Mouse (Mus musculus) intestine, embryonic 16.5 days (tissue): ENCODE results near the gene Gm21190. TPM values are rescaled to one million over a fixed set of nuclear protein-coding genes. Genes with fewer than 3 reads are reported as not detected.
"Not testable (repeated sequence)": the region's sequence is repeated elsewhere in the genome, so short reads cannot be mapped to it uniquely, and the experiment has no call there.

Experiments
- ATAC-seq: fragments of 200-750 bp; cut with Nextera tagmentation; 2 replicates; pipeline ENCODE4 v1.8.0; 2017; ENCODE audit warnings: moderate TSS enrichment, moderate library complexity
- H3K27ac ChIP-seq: fragments of 300-500 bp; sonication (generic); 2 replicates; pipeline ENCODE4 v1.5.1; 2014; ENCODE audit warnings: mild to moderate bottlenecking, low read length
- H3K27me3 ChIP-seq: fragments of 300-500 bp; sonication (generic); replicated peaks from 2 replicates; pipeline ENCODE4 v1.6.1; 2014; ENCODE audit warnings: low read length, control low read depth, mixed read lengths; ENCODE audit not compliant: control insufficient read depth, insufficient read depth
- H3K36me3 ChIP-seq: fragments of 300-500 bp; sonication (generic); 2 replicates; pipeline ENCODE4 v1.6.1; 2014; ENCODE audit warnings: low read length, control low read depth; ENCODE audit not compliant: control insufficient read depth, insufficient read depth
- H3K4me1 ChIP-seq: fragments of 300-500 bp; sonication (generic); 2 replicates; pipeline ENCODE4 v1.6.1; 2014; ENCODE audit warnings: low read length, control low read depth, mixed read lengths; ENCODE audit not compliant: control insufficient read depth, insufficient read depth
- H3K4me2 ChIP-seq: fragments of 300-500 bp; sonication (generic); 2 replicates; pipeline ENCODE4 v1.6.1; 2014; ENCODE audit warnings: low read depth, low read length, control low read depth
- H3K4me3 ChIP-seq: fragments of 300-500 bp; sonication (generic); 2 replicates; pipeline ENCODE4 v1.5.1; 2014; ENCODE audit warnings: mild to moderate bottlenecking, low read length
- H3K9ac ChIP-seq: fragments of 300-500 bp; sonication (generic); 2 replicates; pipeline ENCODE4 v1.6.1; 2014; ENCODE audit warnings: low read depth, low read length
- H3K9me3 ChIP-seq: fragments of 300-500 bp; sonication (generic); 2 replicates; pipeline ENCODE4 v1.6.1; 2016; ENCODE audit warnings: low read length, control low read depth; ENCODE audit not compliant: control insufficient read depth
- WGBS: fragments of 180-500 bp; shearing (Covaris S2); extraction: QIAGEN DNeasy Blood & Tissue Kit; methylation state at CpG from one replicate; pipeline ENCODE4 v1.1.7; 2014; 5-methylcytosine and 5-hydroxymethylcytosine counted together
- polyA plus RNA-seq: library from polyadenylated mRNA; unstranded; fragments of >200 nt; fragmentation: Nextera tagmentation; extraction: Ambion mirVana; gene quantifications from 2 replicates; pipeline ENCODE4 v1.2.1, GENCODE M21; 2015

Gm21190 gene
- polyA plus RNA-seq, 1 experiment from 2014 or later: not detected

DNA sequence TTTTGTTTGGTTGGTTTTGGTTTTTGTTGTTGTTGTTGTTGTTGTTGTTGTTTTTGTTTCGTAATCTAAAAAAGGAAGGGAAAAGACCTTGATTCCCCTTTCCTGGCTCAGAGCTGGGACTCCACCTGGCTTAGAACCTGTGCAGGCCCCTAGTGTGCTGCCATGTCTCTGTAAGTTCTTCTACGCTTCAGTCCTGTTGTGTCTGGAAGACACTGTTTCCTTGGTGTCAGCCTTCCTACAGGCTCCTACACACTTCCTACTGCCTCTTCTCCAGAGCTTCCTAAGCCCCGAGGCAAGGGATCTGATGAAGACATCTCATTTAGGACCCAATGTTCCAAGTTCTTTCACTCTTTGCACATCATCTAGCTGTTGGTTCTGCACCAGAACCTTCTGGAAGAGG lies 30.7 kb downstream of the Gm21190 start:
- H3K9ac ChIP-seq, ATAC-seq, H3K27ac ChIP-seq, H3K36me3 ChIP-seq, H3K4me1 ChIP-seq, H3K4me2 ChIP-seq, H3K9me3 ChIP-seq, H3K27me3 ChIP-seq, H3K4me3 ChIP-seq: not testable (repeated sequence)
- 73% methylated on average over 3 of the region's 3 CpGs for WGBS

DNA sequence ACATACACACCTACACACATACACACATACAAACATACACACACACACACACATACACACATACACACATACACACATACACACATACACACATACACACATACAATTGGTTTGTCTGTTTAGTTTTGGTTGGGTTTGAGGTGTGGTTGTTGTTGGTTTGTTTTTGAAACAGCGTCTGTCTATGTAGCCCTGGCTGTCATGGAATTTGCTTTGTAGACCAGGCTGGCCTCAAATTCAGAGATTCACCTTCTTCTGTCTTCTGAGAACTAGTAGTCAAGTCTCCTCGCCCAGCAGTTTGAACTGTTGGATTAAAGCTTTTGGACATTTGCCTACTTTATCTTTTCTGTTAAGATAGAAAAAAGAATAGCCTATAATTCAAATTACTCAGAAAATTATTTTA lies 38.1 kb downstream of the Gm21190 start:
- not testable (repeated sequence) for H3K36me3 ChIP-seq, ATAC-seq, H3K27ac ChIP-seq, H3K27me3 ChIP-seq, H3K4me2 ChIP-seq, H3K9ac ChIP-seq, H3K9me3 ChIP-seq, H3K4me3 ChIP-seq, H3K4me1 ChIP-seq
- 60% methylated on average over 2 of the region's 2 CpGs for WGBS

DNA sequence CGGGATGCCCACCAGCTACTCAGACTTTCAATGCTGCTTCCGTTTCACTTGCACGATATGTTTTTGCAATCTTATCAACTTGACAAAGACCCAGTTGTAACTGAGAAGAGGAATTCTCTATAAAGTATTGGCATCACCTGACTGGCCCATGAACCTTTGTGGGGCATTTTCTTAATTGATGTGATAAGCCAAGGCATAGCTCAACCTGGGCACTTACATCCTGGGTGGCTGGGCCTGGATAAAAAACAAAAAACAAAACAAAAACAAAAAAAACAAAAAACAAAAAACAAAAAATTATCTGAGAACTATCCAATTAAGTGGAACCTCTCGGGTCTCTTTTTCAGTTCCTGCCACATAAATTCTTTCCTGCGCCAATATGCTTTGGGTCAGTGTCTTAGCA lies 40.3 kb downstream of the Gm21190 start:
- no peak overlapping the region for H3K4me2 ChIP-seq
- H3K4me3 ChIP-seq: no peak overlapping the region
- H3K27ac ChIP-seq: no peak overlapping the region
- no peaks in the 10 kb centered on the region for H3K27me3 ChIP-seq
- H3K9me3 ChIP-seq: peaks cover 7% of the 10 kb centered on the region; the same call in 1 of the 2 replicates
- ATAC-seq: no peak
- 89% methylated on average over 5 of the region's 5 CpGs for WGBS
- no peak overlapping the region for H3K9ac ChIP-seq
- no peaks in the 10 kb centered on the region for H3K4me1 ChIP-seq
- H3K36me3 ChIP-seq: no peaks in the 10 kb centered on the region

- not testable (repeated sequence) for H3K27me3 ChIP-seq, H3K4me2 ChIP-seq, H3K9me3 ChIP-seq, H3K4me1 ChIP-seq, H3K9ac ChIP-seq, H3K27ac ChIP-seq, ATAC-seq, H3K4me3 ChIP-seq, H3K36me3 ChIP-seq
- 23% methylated on average over 2 of the region's 2 CpGs for WGBS
These were observed 44.4 kb downstream of the Gm21190 start for GRCm38 (mm10) chr5:15484616-15485015.

- H3K27ac ChIP-seq, ATAC-seq, H3K9ac ChIP-seq, H3K4me3 ChIP-seq, H3K9me3 ChIP-seq, H3K4me2 ChIP-seq, H3K36me3 ChIP-seq, H3K4me1 ChIP-seq, H3K27me3 ChIP-seq: not testable (repeated sequence)
- WGBS: 56% methylated on average over 4 of the region's 4 CpGs
These were observed 45.4 kb downstream of the Gm21190 start for GRCm38 (mm10) chr5:15483576-15483975.

GRCm38 (mm10) chr5:15482815-15483214 lies 46.2 kb downstream of the Gm21190 start:
- H3K27me3 ChIP-seq, ATAC-seq, H3K9me3 ChIP-seq, H3K4me2 ChIP-seq, H3K4me3 ChIP-seq, H3K27ac ChIP-seq, H3K36me3 ChIP-seq, H3K4me1 ChIP-seq, H3K9ac ChIP-seq: not testable (repeated sequence)
- 66% methylated on average over 2 of the region's 2 CpGs for WGBS

GRCm38 (mm10) chr5:15476423-15476822 lies 52.6 kb downstream of the Gm21190 start, which contains the start of gene Gm21149:
TSS of gene Gm21149 (minus strand) at chr5:15476523.
- not testable (repeated sequence) for H3K27ac ChIP-seq, H3K4me1 ChIP-seq, H3K9ac ChIP-seq, H3K9me3 ChIP-seq, H3K4me3 ChIP-seq, H3K27me3 ChIP-seq, H3K4me2 ChIP-seq, H3K36me3 ChIP-seq, ATAC-seq
- 62% methylated on average over 1 of the region's 1 CpGs for WGBS

Other genes with a start within 250 kb of the Gm21190 start
- not detected in 2 replicates for gene Gm21149, start 52.7 kb downstream of the Gm21190 start, polyA plus RNA-seq
- 0.15 TPM in 1 of 2 replicates, not detected in the other for gene Gm21083, start 48.1 kb upstream of the Gm21190 start, polyA plus RNA-seq
- not detected in 2 replicates for gene Speer4d, start 89.8 kb upstream of the Gm21190 start, polyA plus RNA-seq
- gene 4930572O03Rik, start 127.8 kb upstream of the Gm21190 start, polyA plus RNA-seq: not detected in 2 replicates
- gene Speer4c, start 185.0 kb upstream of the Gm21190 start, polyA plus RNA-seq: not detected in 2 replicates